Mouse (Mus musculus) megakaryocyte, embryonic 14.5 days (primary cell): ENCODE measurements around the gene Marc2.

ENCODE experiments used
- FLI1 ChIP-seq: IDR thresholded peaks from 2 replicates; pipeline ENCODE4 v1.6.1; 2012; ENCODE audit warnings: low read length, inconsistent platforms, mixed read lengths
- GATA1 ChIP-seq: IDR thresholded peaks from 3 replicates; pipeline ENCODE4 v1.6.1; 2012; ENCODE audit warnings: mixed read lengths, low read length, inconsistent platforms, borderline replicate concordance

DNA sequence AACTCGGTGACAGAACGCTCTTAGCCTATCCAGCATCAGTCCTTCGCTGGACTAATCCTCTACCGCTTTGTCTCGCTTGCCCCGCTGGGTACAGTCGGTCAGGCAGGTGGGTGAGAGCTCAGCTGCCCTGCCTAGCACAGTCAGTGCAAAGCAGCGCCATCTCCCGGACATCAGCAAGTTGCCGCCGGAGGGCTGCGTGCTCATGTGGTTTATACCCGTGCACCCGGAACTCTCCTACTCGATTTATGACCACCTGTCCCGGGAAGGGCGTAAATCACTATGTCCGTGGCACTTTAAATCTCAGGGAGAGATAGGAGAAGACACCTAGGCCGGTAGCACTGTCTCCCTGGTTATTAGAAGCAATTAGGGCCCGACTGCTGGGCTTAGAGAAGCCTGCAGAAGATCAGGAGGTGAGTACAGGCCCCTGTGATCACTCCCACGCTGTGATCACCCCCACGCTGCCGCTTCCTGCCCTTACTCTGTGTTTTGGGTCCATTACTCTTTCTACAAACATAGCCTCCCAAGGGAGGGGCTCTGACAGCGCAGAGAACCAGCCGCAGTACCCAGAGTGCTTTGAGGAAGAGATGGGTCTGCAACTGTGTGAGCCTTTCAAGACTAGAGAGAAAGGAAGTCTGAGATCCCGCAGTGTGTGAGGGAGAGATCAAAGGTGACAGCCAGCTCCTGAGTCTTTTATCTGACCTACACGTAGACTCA lies 52.9 kb downstream of the Marc2 start:
- TF ChIP-seq GATA1 (no peak), FLI1 (no peak)
